Mouse (Mus musculus): ENCODE data around the gene Pcdh11x.

GRCm38 (mm10) chrX:120285522-120285921 lies 4.5 kb upstream of the Pcdh11x start:
- TF ChIP-seq CTCF (IDR thresholded peaks at IDR 0.05; ENCODE audit: low read depth) = 0 out of 2 replicates have a peak, but pooled peaks have one; percentile 27
- no peak for TF ChIP-seq EP300 (IDR thresholded peaks at IDR 0.05; ENCODE audit: low read depth)

Data from heart, postnatal 0 days (tissue).